Mouse (Mus musculus) kidney, postnatal 10 days (tissue): ENCODE results near the gene Crhr1.
"Not testable (repeated sequence)": the region's sequence is repeated elsewhere in the genome, so short reads cannot be mapped to it uniquely, and the experiment has no call there.

Experiments
- DNase-seq: peaks from one replicate; pipeline ENCODE4 v3.0.0; 2021; ENCODE audit warnings: mixed read lengths

Gene Crhr1

DNA sequence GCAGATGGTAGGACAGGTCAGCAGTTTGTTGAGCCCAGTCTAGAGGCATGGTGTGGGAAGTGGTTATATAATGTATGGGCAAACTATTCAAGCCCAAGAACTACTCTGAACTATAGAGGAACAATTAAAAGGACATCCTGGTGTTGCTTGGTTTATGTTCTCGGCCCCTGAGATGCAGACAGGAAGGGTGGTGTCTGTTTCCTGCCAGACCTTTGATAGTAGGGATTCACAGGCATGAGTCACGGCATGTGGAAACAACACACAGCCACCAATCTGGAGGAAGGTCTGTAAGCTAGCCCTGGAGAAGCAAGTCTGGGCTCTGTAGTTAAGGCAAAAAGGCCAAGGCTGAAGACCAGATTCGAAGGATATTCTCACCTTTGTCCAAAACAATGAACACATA, 70.6 kb downstream of the Crhr1 start:
- no peak for DNase-seq

DNA sequence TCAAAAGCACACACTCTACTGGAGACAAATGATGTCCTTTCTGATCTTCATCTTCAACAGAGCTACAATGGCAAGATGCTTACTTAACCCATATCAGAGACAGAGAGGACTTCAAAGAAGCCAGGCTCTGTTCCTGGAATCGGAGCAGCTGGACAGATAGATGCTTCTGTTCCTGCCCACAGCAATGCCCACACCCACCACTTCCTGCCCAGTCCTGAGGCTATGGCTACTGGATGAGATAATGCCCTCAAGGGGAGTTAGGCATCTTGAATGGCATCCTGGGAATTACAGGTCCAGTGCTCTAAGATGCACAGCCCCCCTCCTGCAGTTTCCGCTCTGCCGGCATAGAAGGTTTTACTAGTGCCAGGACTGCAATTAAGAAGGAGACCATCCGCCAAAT, 73.9 kb downstream of the Crhr1 start:
- DNase-seq, result no peak

DNA sequence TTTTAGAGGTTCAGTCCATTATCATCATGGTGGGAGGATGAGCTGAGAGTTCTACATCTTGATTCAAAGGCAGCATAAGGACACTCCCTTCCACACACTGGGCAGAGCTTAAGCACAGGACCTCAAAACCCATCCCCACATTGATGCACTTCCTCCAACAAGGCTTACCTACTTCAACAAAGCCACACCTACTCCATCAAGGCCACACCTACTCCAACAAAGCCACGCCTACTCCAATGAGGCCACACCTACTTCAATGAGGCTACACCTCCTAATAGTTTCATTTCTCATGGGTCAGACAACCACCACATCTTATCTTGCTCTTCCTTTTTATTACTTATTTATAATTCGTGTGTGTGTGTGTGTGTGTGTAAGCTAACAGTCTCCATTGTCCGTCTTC, 76.4 kb downstream of the Crhr1 start:
- no peak for DNase-seq

DNA sequence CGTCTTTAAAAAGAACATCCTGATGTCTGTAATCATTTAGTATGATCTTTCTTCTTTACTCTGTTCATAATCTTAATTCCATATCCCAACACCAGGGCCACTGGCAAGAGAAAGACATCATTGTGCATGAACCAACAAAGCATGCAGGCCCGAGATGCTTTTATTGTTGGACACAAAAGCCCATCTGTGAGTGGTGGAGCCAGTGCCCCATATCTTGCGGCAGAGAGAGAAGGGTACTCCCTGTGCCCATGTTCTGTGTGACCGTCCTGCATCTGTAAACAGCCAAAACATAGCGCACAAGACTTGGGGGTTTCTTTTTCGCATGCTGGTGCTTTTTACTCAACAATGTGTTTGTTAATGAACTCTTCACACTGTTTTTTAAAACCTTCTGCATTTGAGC, 78.6 kb downstream of the Crhr1 start:
- DNase-seq, result no peak

DNA sequence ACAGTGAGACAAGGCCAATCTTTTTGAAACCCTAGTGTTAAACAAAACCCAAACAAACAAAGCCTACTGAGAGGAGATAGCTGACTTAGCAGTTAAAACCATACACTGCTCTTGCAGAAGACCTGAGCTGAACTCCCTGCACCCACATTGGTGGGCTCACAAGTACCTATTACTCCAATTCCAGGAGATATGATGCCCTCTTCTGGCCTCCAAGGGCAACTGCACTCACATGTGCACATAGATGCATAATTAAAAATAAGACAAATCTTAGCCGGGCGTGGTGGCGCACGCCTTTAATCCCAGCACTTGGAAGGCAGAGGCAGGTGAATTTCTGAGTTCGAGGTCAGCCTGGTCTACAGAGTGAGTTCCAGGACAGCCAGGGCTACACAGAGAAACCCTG, 81.5 kb downstream of the Crhr1 start:
- not testable (repeated sequence) for DNase-seq

DNA sequence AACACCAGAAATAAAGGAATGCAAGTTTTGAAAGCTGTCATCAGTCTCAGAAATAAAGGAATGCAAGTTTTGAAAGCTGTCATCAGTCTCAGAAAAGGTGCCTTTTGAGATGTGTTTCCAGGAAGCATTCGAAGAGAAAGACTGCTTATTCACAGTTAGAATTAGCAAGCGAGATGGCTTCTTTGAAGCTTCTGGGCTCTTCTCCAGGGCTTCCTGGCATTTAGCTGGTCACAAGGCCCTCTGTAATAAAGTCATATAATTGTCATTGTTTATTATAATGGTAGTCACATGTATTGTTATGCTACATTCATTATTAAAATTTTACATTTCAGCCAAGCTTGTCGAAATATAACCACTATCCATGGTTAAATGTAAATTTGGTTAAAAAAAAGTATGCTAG, 85.4 kb downstream of the Crhr1 start:
- DNase-seq, result no peak

DNA sequence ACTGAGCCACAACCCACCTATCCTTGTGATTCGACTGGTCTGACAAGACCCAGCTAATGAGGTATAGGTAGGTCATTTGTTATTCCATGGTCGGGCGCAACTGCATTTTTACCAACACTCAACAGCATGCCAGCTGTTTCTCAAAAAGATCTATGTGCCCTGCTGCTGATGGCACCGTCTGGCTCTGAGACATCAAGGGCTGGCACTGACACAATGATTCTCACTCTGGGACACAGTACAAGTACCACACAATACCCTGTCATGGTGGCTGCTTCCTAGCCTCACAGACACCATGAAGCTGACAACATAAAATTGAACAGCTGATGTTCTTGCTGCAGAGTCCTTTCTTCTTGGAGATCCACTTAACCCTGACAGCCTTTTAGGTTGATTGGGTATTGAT, 87.6 kb downstream of the Crhr1 start:
- DNase-seq, result no peak

DNA sequence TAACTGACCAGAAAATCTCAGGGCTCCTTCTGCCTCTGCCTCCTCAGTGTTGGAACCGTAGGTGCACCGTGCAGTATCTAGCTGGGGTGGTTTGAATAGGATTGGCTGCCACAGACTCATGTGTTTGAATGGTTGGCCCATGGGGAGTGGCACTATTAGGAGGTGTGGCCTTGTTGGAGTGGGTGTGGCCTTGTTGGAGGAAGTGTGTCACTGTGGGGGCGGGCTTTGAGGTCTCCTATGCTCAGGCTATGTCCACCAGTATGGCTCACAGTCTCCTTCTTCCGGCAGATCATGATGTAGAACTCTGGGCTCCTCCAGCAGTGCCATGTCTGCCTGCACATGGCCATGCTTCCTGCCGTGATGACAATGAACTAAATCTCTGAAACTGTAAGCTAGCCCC, 89.1 kb downstream of the Crhr1 start:
- DNase-seq, result no peak

DNA sequence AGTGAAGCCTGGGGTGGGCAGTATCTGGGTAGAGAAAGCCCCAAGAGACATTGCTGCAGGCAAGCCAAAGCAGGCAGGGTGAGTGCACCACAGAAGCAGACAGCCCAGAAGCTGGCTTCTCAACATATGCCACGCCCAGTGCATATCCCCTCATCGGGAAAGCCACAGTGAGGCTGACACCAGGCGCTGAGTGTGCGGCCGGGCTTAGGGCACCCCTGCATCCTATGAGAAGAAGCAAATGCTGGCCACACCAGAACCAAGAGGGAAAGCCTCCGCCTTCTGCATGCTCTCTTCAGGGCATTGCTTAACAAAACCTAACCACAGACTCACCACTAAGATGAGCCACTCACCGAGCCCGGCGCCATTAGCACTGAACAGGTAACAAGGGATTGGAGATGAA, 90.6 kb downstream of the Crhr1 start:
- no peak for DNase-seq
